Mouse (Mus musculus) left cerebral cortex, postnatal 4 days (tissue): ENCODE measurements at regions not wholly inside any gene's neighbourhood (a gene's known extent, or its start where the extent isn't known, plus 50 kb on each side); places are given as distances from the start of the nearest gene placed in this dataset.

ENCODE experiments used
- DNase-seq: peaks from one replicate; pipeline ENCODE4 v3.0.0-alpha.2; 2022
- intact Hi-C: fragments of 180-260 bp; cut with DNase I; formaldehyde crosslinking; loops from one replicate; pipeline ENCODE4 v1.15.1; 2025

GRCm38 (mm10) chr6:88964071-88964470, 62.0 kb downstream of the Tpra1 start:
- DNase-seq: peak; percentile 45
- intact Hi-C loops: no loop called here

DNA sequence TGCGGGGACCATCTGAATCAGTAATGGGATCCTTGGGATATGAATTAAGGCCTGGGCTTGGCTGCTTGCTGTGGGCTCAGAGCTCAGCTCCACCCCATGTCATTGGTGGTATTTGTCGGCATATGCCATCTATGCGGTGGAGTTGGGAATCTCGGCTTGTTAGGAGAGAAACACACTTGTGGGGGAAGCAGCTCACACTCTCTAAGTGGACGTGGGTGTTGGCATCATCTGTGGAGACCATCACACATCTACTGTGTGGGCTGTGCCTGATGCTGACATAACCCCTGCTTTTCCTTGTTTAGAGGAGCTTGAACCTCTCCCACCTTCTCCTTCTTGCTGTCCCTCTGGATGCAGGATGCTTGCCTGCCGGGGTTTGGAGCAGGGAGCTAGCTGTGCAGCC, 62.9 kb downstream of the Tpra1 start:
- intact Hi-C loops: no loop called here
- DNase-seq: no peak

- DNase-seq: no peak
- intact Hi-C loops: no loop called here
These were observed 63.5 kb downstream of the Tpra1 start for GRCm38 (mm10) chr6:88965361-88966226.

- intact Hi-C loops: no loop called here
- no peak for DNase-seq
These were observed 64.5 kb downstream of the Tpra1 start for GRCm38 (mm10) chr6:88966501-88966900.

DNA sequence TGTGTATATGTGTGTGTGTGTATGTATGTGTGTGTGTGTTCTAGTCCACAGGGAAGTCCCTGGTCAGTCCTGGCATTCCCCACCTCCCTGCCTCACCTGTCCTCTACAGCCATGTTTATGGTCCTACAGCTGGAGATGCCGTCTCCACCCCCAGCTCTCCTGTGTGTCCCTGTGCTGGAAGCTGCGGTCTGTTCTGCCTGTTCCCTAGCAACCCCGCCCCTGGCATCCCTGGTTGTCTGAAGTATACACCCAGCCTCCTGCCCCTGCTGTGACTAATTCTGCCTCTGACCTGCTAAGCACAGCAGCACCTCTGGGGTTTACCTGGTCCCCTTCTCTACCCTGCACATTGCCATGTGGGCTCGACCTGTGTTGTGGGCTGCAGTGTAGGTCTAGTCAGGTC, 66.8 kb downstream of the Tpra1 start:
- no peak for DNase-seq
- intact Hi-C loops: no loop called here

DNA sequence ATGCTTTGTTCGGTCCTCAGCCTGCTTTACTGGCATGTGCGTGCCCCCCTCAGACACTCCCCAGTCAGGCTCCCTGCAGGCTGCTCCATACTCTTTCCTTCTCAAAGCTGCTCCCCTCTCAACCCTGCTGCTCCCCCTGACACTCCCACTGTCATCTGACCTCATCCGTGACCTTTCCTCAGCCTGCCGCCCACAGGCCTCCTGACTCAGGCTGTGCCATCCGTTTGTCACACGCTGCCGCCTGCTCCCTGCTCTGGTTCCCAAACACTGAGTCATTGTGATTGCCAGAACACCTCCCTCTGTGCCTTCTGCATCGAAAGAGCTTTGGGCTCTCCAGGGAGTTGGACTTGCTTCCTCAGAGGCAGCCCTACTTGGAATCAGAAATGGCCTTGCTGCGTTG, 69.7 kb downstream of the Tpra1 start:
- no peak for DNase-seq
- intact Hi-C loops: no loop called here

DNA sequence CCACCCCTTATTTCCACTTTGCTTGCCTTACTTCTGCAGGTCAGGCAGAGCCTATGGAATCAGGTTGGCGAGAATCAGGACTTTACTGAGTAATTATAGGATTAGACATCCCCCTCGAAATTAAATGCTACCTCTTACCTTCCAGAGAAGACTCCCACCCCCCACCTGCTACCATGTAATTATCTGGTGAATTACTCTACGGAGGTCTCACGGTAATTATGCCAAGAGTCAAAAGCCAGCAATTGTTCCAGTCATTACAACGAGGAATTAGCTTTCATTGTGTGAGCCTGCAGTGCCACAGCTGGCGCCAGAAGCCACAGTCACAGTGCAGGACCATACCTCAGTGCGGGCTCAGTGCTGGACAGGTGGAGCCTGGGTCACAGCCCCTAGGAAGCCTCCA, 72.4 kb downstream of the Tpra1 start:
- DNase-seq: no peak
- intact Hi-C loops: no loop called here

DNA sequence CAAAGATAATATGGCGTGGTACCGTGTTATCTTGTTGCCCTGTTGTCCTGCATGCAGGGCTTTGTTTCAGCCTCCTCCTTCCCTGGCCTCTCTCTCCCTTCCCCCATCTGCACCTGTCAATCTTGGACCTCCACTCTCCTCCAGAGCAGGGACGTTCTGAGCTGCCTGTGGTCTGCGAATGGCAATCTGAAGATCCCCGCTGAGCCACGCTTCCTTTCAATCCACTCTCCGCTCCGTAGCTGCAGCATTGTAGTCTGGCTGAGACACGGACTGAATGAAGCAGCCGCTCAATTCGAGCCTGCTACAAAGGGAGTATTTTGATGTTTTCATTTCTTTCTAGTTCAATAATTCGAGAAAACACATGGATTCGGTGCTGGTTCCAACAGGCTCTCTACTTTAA, 74.5 kb downstream of the Tpra1 start:
- peak; percentile 36 for DNase-seq
- intact Hi-C loops: no loop called here

- intact Hi-C loops: no loop called here
- no peak for DNase-seq
These were observed 74.9 kb downstream of the Tpra1 start for GRCm38 (mm10) chr6:88976994-88977393.

DNA sequence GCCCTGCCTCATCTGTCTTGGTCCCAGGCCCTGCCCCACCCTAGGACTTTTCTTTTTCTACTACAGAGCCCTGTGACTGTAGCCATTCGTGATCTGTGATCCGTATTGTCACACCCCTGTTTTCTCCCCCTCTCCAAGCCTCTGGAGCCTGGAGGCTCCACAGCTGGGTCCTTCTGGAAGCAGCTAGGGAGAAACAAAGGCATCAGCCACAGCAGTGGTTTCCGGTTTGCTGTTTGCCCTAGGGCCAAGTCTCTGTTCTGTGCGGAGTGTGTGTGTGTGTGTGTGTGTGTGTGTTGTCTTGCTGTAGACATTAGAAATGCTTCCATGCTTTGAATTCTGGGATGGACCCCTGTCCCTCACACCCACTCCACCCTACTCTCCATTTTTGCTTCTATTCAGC, 76.9 kb downstream of the Tpra1 start:
- DNase-seq: no peak
- intact Hi-C loops: no loop called here

DNA sequence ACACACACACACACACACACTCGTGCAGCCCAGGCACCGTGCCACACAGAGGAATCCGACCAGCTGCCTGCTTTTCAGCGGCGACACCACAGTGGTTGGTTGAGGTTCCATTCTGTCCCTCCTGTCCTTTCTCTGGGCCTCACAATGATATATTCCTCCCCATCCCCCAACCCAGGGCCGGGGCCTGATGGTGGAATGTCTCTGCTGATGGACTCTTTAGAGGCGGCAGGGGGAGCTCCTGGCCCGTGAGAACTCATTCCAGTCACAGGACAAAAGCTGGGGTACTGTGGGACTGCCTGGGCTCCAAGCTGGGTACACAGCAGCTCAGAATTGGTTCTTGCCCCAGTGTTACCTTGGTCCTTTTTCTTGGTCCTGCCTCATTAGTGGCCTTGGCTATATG, 78.1 kb downstream of the Tpra1 start:
- intact Hi-C loops: loop anchor here (5.0 kb wide), 1 partner anchor 572 kb away; no protein-coding TSS in a partner anchor
- DNase-seq: peak; percentile 83

DNA sequence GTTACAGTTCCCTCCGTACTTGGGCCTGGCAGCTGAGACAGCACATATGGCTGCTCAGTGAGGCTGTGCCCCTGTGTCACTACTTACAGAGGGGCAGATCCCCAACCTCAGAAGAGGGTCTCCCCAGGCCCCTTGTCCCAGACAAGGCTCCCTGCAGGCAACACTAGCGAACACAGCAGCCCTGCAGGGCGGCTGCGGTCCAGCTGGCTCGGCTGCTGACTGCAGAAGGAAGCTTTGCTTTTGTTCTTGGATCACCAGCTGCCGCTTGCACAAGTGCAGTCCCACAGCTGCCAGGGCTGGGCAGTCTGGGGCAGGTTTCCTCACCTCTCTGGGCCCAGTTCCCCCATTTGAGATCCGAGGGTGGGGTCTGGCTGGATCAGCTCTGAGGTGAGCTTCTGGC, 79.5 kb downstream of the Tpra1 start:
- DNase-seq: peak; percentile 69
- intact Hi-C loops: loop anchor here (5.0 kb wide), 1 partner anchor 571 kb away; no protein-coding TSS in a partner anchor

DNA sequence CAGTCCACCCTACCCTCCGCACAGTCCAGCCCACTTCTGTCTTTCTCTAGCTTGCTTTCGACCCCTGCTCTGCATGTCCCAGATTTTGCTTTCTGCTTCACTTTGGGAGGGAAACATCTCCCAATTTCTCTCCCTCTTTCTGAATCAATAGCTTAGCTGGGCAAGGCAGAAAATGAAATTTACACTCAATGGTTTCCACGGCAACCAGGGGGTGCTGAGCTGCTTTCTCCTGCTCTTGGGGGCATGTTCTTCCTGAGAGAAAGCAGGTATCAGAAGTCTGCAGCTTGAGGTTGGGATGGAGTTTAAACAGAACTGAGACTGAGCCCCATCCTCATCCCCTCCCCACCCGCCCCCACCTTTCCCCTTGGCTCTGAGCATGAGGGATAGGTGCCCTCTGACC, 82.1 kb downstream of the Tpra1 start:
- intact Hi-C loops: loop anchor here (5.0 kb wide), 1 partner anchor 568 kb away; no protein-coding TSS in a partner anchor
- no peak for DNase-seq

GRCm38 (mm10) chr6:88984863-88985262, 82.8 kb downstream of the Tpra1 start:
- no peak for DNase-seq
- intact Hi-C loops: loop anchor here (5.0 kb wide), 1 partner anchor 567 kb away; no protein-coding TSS in a partner anchor

DNA sequence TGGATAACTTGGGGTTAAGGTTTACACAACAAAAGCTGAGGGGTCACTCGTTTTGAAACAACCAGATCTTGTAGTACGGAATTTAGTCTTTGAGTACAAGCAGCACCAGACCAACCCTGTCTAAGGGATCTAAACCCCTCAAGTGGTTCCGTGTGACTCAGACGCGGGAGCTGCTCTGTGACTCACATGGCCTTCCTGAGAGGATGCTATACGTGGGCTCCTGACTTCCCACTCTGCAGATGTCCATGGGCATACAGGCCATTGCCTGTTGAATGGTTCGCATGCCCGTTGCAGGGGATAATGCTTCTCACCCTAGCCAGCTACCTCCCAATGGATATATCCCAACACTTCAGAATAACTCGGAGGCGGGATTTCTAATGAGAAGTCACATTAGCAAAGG, 86.5 kb downstream of the Tpra1 start:
- no peak for DNase-seq
- intact Hi-C loops: no loop called here

GRCm38 (mm10) chr6:88989617-88990299, 87.7 kb downstream of the Tpra1 start:
- DNase-seq: no peak
- intact Hi-C loops: no loop called here

GRCm38 (mm10) chr6:88990300-88990685, 88.2 kb downstream of the Tpra1 start:
- intact Hi-C loops: no loop called here
- DNase-seq: no peak

DNA sequence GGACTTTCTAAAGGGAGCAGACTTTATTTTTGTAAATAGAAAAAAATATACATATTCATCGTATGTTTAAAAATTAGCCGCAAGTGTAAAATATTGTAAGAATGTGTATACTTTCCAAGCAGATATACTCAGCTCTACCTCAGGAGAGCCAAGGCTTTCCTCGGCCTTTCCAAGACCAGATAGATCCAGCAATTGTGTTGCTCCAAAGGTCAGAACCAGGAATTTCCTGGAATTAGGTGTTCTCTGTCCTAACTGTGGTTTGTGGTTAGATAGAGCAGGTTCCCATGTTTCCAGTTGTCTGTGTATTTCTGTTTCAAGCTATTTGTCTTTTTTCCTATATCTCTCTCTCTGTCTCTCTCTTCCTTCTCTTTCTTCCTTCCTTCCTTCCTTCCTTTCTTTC, 93.0 kb downstream of the Tpra1 start:
- intact Hi-C loops: no loop called here
- no peak for DNase-seq

- no peak for DNase-seq
- intact Hi-C loops: no loop called here
These were observed 97.1 kb downstream of the Tpra1 start for GRCm38 (mm10) chr6:88998927-88999722.

- intact Hi-C loops: no loop called here
- DNase-seq: no peak
These were observed 98.3 kb downstream of the Tpra1 start for GRCm38 (mm10) chr6:89000359-89000758.

DNA sequence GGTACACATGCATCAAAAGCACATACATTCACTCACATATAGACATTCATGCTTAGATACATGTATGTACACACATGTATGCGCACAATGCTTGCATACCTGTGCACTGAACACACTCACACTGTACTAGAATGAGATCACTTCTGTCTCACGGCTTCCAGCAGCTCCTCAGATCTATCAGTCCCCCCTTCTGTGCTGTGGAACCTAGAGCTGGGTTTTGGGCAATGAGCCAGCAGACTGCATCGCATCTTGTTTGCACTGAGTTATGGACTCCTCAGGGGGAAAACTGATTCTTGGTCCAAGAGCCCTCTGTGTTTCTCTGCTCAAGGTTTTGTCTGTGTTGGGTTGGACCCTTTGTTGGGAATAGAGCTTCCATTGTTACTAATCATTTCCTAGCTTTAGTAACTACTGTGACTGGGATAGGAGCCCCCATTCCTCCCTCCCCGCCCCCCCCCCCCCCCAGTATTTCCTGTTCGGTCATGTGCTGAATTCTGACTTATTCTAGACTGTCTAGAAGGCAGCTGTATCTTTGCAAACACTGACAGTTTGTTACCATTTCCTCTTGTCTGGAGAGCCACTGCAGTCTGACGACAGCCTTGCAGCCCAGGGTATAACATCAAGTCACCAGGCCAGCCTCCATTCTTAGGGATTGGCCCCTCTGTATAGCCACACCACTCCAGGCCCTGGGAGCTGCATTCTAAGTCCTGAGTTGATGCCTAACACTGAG, 101.3 kb downstream of the Tpra1 start:
- intact Hi-C loops: no loop called here
- no peak for DNase-seq
